Mouse (Mus musculus) kidney, adult 11 months (tissue): ENCODE data around the gene Pfkp.

Source experiments
- DNase-seq: peaks from one replicate; pipeline ENCODE4 v3.0.0; 2022

The Pfkp gene

DNA sequence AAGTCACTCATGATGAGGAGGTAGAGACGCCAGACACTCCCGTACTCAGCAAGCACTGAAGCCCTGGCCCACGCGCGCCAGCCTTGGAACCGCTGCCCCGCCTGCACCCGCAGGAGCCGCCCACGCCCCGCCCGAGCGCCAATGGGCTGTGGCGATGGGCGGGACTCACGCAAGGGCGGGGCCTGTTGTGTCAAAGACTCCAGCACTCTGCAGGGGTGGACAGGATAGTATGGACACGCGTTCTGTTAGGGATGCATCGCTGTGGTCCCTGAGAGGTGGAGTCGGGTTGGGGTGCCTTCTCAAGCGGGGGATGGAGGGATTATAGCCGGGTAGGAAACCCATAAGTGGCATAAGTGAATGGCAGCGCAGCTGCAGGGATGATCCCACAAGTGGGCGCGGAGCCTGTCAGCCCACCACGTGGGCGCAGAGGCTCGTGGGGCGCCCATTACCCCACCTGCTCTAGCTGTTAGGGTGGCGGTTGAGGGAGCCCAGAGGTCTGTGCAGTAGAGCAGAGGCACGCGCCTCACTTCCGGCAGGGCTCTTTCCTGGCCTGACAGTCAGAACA is at the start of gene Pfkp:
TSS of gene Pfkp (minus strand) at position 109 of the 565 bp plus-strand sequence.
- DNase-seq, result peak; percentile 87

DNA sequence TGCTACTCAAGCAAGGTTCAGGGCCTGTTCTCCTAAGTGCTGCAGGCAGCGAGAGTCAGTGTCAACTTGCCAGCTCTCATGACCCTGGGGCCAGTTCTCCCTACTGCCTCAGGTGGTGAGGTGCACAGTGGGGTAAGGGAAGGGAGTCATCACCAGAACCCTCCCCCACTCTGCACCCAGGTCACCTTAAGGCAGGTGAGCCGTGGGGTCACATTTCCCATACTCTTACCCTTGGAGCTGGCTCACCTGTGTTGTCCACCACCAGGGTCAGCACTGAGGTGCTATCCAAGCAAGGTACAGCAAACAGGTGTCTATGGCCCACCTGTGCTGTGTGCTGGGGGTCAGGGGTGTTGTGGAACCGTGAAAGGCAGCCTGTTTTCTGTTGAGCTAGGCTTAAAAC is 42.0 kb upstream of the Pfkp start:
- no peak for DNase-seq

DNA sequence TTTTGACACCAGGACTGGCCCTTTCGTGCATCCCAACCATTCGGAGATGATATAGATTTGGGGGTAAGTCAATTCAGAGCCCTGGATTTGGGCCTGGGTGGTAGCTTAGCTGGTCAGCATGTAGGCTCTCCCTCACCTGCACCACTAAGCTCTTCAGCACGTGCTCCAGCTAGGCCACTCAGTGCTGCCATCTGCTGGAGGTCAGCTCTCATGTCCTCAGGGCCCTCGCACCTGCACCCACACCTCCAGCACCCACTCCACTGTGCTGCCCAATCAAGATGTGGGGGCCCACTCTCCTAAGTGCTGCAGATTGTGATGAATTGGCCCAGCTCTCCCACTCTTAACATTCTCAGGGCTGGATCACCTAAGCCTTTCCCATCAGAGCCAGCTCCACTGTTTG is 41.4 kb upstream of the Pfkp start:
- DNase-seq, result peak; percentile 31

DNA sequence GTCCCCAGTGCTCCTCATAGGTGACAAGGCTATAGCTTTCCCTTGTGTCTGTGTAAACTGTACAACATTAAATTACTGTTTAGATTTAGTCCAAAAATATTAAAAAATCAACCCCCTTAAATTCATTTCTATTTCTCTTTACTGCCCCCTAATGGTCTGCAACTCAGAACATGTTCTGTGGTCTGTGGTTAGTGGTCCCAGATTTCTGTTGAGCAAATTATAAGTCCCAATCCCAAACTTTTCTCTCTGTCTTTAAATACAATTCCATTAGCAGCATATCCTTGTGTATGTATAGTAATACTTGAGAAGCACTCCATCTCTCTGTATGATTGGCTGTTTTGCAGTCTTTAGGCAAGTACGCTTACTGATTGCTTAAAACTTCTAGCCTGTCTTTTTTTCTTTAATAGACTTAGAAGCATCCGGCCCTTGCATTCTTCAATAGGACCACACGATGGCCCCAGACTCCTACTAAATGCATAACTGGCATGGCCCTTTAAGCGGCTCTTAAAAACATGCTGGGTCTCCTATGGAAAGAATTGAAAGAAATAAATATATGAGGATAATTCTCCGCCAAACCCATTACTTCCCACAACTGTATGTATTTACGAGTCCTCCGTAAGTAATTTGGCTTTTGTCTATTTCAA is 40.3 kb upstream of the Pfkp start:
- DNase-seq, result peak; percentile 30

DNA sequence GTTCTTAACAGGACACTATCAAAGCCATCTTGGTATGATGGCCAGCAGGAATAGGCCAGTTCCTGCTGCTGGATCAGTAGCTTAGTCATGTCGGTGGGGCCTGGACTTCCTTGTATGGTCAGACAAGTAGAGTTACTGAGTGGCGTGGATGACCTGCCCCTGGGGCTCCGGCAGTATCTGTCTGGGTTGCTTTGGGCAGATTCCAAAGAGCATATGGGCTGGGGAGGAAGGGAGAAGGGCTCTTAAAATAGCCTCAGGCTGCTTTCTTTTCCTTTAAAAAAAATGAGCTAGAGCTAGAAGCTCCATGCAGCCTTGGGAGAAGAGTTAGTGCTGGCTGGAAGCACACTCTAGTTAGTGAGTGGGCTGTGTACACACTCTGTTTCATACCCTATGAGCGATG is 18.3 kb upstream of the Pfkp start:
- no peak for DNase-seq

DNA sequence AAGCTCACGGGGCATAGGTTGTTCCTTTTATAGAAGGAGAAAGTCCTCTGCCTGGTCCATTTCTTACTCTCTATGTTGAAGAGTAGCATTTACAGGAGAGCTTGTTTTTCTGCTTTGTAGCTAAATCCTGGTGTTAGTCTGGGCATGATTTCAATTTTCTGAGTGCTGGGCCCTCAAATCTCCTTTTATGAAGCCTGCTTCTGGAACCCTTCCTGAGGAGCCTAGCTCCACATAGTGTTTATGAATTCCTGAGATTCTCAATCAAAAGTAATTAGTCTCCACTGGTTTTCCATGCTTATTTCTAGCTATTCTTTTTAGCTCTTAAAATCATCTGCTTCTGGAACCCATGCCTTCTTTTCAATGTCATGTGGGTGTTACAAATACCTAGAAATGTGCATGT is 16.9 kb upstream of the Pfkp start:
- DNase-seq, result no peak

DNA sequence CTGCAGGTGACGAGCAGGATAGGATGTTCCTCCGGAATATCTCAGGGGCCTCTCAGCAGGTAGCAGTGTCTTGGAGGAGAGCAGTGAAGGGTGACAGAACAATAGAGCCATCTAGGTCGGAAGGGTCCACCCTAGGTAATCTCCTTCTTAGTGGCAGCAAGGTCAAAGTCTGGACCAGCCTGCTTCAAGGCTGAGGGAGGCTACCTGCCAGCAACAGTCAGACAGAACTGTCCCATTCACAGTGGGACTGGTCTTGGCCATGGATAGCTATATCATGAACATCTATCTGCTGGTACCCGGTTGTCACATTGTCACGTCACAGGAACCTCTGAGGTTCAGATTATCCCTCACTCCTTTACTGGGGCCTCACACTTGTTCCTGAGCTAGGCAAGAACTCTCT is 15.6 kb upstream of the Pfkp start:
- DNase-seq, result no peak

DNA sequence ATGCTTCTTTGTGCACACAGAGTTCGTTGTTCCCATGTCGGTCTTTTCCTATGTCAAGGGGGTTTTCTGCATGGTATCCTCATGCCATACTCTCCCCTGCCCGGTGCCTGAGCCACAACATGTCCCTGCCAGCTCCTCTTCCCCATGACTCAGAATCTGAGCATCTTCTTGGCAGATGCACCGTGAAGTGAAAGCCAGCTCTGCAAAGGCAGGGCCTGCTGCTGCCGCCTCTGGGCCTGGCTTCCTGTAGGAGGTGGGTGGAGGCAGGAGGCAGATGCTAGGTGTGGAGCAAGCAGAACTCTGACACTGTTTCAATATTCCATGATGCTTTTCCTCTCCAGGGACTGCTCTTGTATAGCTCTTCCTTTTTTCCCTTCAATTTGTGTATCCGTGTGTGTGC is 10.7 kb upstream of the Pfkp start:
- no peak for DNase-seq

DNA sequence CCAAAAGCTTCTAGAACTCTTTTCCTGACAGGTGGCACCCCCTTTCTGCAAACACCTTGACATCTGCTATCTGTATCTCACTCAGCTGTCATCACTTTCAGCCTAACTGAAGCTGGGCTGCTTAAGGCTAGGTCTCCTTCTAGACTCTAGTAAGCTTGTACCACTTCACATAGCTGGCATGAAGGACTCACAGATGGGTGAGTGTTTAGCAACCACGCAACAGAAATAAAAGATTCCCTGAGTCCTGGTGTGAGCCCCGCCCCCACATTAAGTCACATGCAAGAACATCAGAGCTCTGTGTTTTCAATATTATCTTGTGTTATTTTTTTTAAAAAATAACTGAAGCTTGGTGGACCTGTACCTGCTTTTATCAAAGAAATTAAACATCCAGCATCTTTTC is 8.7 kb upstream of the Pfkp start:
- DNase-seq, result no peak

DNA sequence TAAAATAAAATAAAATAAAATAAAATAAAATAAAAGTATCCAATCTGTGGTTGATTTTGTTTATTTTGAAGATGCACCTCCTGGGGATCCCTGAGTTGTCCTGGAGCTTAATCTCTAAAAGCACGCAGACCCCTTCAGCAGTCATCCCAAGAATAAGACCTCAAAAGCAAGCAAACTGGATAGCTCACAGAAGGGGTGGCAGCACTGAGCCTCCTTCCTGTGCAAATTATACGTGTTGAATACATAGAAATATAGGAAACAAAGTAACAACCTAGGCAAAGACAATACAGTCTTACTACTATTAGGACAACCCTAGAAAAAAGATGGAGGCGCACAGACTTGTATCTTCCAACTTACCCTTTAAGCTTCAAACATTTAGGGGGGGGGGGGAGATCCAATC is 965 bp upstream of the Pfkp start:
- no peak for DNase-seq

DNA sequence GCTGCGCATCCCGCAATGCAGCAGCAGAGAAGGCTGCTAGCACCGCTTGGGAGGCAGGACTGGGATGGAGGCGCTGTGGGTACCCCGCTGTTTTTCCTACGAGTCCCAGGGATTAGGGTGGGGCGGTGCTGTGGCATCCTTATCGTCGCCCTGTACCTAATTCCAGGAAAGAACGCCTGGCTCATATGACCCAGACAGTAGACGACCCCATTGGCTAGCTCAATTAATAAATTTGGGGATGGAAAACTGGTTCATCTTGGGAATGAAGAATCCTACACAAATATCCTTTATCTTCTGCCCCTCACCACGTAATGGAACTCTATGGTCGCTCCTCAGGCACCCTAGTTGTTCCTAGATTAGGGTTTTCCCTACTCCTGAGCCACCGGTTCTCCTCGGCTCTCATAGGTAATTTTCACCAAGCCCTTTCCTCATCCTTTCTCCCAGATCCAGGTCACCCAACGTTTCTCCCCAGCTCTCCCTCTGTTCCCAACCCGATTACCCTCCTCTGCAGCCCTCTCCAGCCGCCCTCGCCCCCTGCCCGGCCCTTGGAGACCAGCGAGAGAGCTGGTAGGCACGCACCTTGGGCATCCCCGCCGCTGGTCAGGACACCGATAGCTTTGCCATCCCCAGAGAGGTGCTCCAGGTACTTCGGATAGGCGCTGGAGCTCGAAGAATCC is 447 bp downstream of the Pfkp start:
- DNase-seq, result no peak

DNA sequence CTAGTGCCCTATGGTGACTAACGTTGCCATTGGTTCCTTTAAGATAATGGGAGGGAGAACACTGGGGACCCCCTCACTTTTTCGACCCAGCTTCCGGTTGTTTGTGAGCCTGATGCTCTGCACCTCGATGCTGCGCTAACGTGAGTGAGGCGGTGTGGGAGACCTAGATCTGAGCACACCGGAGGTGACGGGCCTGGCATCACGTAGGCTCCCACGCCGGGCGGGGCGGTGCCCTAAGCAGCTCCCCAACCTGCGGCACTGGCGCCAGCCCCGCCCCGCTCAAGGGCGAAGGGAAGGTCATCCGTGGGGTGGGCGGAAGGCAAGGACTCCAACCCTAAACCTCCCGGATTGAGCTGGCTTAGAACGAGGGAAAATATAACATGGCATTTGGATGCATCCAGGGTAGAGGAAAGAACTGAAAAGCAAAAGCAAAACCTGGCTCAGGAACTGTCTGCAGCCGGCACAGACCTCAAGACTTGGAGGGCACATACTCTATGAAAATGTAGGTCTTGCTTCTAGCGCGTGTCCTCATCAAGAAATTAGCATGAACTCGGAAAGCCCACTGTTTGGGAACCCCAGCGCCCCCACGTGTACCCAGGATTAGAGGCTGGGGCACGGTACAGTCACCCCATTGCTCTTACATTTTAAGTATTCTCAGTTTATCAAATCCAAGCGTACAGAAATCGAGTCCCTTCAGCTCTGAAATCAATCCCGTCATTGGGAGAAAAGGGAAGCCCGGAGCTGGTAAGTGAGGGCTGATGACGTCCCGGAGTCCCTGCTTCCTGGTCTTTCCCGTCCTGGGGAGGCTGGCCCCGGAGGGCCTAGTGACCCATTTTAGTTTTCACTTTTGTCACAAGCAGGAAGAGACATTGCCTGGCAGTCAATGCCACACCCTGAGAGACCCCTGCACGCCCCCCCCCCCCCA is 1.2 kb downstream of the Pfkp start:
- DNase-seq, result peak; percentile 68

DNA sequence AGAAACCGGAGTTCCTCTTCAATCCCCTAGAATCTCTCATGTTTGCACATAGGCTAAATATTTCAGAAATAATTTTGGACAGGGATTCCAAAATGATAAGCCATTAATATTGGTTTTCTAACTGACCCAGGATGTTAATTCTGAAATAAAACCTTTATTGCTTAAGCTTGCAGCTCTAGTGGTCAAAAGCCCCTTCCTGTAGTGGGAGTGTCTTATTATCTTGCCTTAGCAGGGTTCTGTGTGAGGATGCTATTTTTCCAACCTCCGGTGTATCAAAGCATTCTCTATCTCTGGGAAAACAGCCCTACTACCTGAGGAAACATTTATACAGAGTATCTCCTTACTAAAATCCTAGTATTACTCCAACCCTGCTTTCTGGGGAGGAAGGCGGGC is 1.9 kb downstream of the Pfkp start:
- DNase-seq, result no peak

DNA sequence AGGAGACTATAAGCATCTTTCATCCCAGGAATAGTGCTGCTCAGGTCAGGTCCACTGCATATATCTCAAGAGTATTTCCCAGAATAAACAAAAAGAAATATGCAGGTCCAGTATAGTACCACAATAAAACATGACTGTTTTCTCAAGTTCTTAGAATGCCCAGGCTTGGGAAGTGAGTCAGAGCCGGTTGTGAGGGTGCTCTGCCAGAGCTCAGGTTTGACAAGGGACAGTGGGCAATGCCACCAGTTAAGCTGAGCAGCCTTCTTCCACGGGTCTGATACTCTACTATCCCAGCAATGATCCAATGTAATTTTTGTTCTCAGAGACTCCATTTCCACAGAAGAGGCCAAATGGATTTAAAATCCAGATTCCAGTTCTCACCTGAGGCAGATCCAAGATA is 2.3 kb downstream of the Pfkp start:
- DNase-seq, result no peak

DNA sequence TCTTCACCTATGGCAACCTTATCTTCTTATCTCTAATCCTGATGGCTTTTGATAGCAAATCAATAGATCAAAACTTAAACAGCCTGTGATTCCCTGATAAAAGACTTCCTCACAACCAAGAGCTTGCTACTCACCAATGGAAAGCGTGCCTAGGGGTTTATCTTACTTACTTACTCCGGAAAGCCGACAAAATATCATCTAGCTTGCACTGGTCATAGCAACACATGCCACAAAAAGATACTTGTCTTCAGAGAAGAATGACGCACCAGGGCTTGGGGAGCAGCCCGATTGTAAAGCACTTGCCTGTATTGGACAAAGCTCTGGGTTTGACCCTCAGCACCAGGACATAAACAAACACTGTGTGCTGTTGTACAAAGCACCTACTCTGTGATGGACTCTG is 4.6 kb downstream of the Pfkp start:
- DNase-seq, result no peak

DNA sequence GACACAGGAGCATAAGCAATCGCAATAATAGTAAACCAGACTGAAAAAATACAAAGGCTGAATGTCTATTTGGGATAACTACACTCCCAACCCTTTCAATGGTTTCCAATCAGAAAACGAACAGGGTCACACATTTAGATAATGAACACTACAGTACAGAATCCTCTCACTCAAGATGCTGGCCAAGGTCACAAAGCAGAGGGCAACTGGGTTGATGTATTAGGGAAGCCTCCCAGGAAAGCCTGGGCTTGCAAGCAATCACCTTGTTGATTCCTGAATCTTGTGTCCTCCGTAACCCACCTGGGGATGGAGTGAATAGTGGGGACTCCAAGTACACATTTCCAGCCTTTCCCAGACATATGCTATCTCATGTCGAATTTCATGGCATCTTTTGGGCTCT is 5.6 kb downstream of the Pfkp start:
- DNase-seq, result no peak

DNA sequence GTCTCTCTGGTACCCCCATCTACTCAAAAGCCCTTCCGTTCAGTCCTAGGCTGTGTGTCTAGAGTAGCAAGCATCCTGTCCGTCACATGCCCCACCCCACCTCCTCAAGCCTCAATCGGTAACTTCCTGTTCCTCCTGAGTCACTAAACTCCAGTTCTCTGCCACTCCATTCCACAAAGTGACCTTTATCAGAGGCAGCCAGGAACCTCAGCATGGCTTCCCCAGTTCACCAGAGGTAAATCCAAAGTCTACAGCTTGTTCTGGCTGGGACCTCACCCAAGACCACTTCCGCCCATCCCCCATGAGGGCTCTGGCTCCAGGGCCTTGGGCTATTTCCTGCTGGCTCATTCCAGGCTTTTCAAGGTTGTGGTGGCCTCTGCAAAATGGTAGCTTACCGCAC is 6.1 kb downstream of the Pfkp start:
- DNase-seq, result peak; percentile 79

DNA sequence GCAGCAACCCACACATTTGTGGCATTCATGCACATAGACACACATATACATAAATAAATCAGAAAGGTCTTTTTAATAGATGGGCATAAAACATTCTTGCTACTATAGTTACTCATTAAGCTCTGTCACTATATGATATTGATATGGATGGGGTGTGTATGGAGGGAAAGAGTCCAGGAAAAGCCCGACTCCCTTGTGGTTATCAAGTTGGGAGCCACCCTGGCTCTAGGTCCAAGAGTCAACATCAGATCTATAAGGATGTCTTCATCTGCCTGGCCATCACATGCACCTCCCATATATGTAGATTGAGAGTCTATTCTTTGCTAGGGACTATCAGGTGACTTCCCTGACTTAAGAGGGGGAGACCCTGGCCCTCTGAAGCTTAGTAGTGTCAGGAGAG is 7.1 kb downstream of the Pfkp start:
- DNase-seq, result no peak

DNA sequence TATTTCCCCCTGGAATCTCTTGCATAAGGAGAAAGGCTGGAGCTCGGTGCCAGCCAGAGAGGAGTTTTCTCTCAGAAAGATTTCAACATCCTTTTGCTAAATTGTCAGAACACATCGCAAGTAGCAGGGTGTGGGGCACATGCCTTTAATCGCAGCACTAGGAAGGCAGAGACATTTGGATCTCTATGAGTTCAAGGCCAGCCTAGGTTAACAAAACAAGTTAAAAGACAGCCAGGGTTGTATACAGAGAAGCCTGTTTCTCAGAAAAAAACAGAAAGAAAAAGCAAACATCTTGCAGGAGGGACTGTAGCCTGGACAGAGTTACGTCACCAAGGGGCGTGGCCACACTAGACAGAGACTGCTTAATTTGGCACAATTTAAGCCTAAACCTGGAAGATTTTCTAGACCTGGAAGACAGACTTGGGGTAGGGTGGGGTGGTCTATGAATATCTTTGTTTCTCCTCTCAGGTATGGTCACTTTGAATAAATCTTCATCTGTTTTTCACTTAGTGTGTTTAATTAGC is 9.0 kb downstream of the Pfkp start:
- DNase-seq, result no peak

DNA sequence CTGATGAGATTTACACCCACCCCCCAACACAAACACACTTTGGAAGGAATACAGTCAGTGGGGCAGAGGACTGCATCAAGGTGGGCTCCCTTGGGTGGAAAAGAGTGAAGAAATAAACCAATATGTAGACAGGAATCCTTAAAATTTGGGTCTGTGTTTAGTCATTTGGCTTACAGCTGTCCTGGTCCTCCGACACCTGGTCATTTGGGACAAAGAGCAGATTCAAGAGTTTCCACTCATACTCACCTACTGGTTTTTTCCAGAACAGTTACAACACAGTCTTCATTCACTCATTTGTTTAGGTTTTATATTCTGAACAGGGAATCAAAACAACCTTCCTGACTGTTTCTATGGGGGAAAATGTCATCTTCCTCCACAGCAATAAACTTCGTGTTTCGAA is 9.6 kb downstream of the Pfkp start:
- no peak for DNase-seq

DNA sequence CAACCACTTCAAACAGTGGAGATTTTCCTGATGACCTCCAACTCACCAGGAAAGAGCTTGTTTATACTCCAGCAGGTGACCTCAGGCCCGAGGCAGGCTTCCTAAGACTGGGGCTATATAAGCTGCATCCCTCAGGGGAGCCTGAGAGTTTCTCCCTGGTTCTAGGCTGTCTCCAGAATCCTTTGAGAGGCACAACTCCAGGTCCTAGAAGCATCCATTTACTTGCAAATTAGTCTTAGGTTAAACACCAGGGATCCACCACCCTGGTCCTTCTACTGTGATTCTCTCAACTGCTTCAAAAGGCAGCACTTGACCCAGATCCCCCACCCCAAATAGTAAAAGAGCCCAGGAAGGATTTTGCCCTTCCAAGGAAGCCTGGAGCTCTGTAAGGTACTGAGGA is 10.2 kb downstream of the Pfkp start:
- no peak for DNase-seq

DNA sequence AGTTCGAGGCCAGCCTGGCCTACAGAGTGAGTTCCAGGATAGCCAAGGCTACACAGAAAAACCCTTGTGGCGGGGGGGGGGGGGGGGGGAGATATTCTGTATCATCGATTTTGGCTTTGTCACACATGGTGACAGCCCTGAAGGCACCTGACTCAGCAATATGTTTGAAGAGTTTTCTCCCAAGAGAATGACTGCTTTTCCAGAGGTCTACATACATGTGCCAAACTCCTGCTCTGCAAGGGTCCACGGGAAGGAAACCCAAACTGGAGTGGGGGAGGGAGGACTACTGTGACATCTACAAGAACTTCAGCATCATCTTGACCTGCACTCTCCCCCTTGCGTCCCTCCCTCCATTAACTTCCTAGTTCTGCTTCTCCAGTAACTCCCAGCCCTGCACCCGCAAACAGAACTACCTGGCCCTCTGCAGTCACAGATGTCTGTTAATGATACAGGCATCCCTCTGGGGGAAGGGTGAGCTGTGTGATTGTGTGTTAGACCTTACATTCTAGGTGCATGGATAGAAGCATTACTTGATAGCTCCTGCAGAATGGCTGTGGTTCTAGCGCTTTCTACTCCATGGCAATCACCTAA is 10.9 kb downstream of the Pfkp start:
- DNase-seq, result no peak

DNA sequence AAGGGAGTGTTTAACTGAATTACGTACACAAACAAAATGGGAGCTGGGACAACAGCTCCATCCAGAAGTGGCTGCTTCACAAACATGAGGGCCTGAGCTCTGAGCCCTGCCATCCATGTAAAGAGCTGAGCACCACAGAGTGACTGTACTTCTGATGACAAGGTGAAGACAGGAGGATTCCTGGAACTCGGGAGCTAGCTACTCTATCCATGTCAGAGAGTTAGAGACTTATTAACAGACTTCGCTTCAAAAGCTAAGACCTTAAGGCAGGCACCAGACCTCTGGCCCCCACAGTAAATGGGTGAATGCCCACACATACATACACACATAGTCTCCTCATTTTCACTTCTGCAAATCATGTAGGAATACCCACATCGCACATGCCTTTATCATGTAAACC is 11.6 kb downstream of the Pfkp start:
- DNase-seq, result peak; percentile 24
